Mouse (Mus musculus) heart, adult 11 months (tissue): Measurements from ENCODE around the gene Tet3.

ENCODE experiments used
- DNase-seq: peaks from one replicate; pipeline ENCODE4 v3.0.0; 2022

Gene Tet3

GRCm38 (mm10) chr6:83361523-83362248, 97.2 kb downstream of the Tet3 start:
- no peak for DNase-seq

DNA sequence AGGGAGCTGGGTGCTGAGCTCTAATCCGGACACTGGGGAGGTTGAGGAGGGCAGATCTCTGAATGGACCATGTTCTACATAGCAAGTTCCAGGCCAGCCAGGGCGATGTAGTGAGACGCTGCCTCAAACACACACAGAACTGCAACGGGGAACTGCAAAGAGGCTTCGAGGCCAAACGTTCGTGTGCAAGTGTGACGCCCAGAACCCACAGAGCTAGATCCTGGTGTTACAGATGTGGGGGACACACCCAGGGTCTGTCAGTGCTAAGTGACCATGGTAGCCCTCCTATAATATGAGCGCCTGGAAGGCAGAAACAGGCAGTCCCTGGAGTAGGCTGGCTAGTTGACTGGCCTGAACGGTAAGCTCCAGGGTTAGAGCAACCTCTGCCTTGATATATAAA, 101.4 kb downstream of the Tet3 start:
- DNase-seq: no peak

DNA sequence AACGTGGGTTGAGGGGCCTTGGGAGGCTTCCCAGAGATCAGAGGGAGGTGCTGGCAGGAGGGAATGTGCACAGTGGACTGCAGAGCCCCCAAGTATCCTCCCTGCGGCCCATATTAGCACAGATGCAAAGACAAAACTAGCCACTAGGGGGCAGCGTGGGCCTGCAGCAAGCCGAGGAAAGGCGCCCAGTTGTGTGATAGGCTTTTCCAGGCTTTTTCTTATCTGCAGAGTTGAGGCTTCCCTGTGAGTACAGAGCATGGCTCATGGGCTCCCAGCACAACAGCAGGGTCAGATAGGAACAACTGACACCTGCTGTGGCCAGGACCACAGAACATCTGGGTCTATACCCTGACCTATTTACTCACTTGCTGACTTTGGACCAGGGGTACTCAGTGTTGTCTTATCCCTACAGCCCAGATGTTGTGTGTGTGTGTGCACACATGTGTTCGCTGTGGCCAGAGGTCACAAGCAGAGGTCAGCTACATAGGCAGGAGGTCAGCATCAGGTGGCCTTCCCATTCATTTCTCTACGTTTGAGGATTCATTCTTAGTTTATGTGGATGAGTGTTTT, 102.2 kb downstream of the Tet3 start:
- peak; percentile 95 for DNase-seq

GRCm38 (mm10) chr6:83354856-83355781, 103.8 kb downstream of the Tet3 start:
- no peak for DNase-seq

GRCm38 (mm10) chr6:83352666-83353410, 106.0 kb downstream of the Tet3 start:
- no peak for DNase-seq

DNA sequence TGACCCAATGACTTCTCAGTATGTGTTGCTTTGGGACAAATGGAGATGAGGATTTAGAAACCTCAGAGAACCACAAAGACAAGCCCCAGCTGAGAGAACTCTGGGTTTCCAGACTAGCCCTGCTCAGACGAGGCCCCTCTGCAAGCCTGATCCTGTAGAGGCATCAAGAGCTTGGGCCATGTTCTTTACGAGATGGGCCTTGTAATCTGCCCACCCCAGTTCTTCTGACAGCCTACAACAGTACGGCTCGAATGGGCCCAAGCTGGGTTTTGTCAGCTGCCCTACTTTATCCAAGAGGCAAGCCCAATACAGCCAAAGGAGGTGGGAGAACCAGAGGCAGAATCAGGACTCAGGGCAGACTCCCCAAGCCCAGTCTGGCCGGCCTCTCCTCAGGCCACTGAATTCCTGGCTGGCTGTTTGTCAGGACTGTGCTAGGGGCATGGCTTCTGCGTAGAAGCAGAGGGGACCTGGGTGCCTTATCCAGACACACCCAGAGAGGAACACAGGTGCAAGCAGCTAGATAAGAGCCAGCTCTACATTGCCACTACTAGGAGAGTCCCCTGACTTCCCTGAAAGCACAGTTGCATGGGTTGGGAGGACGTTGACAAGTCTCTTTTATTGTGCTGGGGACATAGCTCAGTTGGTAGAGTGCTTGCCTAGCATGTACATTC, 107.3 kb downstream of the Tet3 start:
- no peak for DNase-seq

DNA sequence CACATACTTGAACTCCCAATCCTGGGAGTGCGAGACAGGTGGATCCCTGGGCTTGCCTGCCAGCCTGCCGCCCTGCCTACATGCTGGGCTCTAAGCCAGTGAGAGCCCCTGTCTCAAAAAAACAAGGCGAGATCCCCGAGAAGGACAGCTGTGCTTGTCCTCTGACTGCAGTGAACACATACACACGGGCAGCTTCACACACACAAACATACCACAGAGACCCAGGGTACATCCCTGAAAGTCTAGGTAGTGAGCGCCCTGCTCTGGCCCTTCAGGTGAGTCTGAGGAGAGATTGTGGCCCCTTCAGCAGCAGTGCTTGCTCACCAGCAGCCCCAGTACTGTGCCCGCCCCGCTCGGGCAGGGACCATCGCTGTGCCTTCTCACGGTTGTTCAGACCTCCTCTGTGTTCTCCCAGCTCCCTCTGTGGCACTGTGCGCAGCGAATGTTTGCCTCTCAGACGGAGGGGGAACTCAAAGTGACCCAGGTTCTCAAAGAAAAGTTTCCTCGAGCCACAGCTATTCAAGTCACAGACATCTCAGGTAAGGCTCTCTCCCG, 108.0 kb downstream of the Tet3 start:
- DNase-seq: no peak

DNA sequence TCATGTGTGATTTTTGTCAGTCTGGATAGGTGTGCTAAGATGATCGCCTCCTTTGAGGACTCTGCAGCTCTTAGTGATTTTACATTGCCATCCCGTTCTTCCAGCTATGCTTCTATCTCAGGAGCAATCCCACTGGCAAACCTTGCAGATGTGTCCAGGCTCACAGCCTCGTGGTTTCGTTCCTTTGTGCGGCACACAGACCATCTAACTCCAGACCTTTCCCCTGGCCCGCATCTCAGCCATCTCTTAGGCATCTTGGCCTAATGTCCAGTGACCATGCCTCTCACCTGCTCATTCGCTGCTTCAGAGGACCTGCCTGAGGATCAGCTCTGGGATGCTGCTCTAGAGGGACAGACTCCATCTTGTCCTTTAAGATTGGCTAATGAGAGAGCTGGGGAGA, 108.7 kb downstream of the Tet3 start:
- no peak for DNase-seq

DNA sequence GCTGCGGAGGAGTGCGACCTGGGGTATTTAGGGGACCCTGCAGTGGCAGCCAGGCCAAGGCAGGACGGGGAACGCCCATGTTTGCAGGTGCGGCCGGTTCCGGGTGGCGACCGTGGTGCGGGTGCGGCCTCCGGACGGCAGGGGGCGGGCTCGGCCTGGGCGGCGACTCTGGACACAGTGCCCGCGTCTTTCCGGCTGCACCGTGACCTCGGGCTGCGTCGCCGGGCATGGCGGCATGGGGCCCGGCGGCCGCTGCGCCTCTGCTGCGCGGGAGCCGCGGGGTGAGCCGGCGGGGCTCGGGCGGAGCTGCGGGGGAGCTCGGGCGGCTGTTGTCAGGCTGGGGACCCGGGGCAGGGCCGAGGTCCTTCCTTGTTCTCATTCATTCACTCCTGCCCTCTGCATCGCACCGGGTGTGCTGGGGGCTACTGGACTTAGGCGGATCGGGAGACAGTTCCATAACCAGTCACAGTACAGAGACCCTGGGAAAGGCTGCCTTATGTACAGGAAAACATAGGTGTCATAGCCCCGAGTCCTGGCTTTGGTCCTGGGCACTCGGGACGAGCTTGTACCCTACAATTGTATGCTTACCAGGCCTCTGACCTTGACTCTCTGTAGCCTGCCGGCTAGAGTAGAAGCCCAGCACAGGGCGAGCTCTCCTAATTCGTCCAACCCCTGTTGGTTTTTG, 109.5 kb downstream of the Tet3 start:
- peak; percentile 98 for DNase-seq

- DNase-seq: no peak
These were observed 110.0 kb downstream of the Tet3 start, which contains the start of gene Bola3 for GRCm38 (mm10) chr6:83348873-83349272. Bola3 (plus strand) TSS chr6:83349147.

- no peak for DNase-seq
These were observed 111.0 kb downstream of the Tet3 start for GRCm38 (mm10) chr6:83347916-83348315.

GRCm38 (mm10) chr6:83345285-83345684, 113.6 kb downstream of the Tet3 start:
- peak; percentile 75 for DNase-seq

DNA sequence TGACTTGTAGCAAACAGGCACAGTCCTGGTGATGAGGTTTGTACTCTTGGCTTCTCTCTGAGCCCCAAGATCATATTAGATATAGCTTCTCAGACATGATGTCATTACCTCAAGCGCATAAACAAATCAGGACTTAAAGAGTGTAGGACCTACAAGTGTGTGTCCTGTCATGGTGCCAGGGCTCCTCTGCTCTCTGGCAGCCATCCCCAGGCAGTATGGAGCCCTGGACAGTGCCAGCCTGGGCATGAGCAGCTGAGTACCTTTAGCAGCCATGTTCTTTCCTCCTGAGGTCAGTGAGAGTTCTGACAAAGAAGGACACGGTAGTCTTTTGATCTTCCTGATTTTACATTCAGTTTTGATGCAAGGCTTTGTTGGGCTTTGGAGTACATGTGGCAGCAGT, 115.9 kb downstream of the Tet3 start:
- peak; percentile 74 for DNase-seq

GRCm38 (mm10) chr6:83341387-83341786, 117.5 kb downstream of the Tet3 start:
- DNase-seq: peak; percentile 50

GRCm38 (mm10) chr6:83327591-83328190, 131.2 kb downstream of the Tet3 start:
- DNase-seq: no peak

- no peak for DNase-seq
These were observed 132.1 kb downstream of the Tet3 start for GRCm38 (mm10) chr6:83326761-83327160.

DNA sequence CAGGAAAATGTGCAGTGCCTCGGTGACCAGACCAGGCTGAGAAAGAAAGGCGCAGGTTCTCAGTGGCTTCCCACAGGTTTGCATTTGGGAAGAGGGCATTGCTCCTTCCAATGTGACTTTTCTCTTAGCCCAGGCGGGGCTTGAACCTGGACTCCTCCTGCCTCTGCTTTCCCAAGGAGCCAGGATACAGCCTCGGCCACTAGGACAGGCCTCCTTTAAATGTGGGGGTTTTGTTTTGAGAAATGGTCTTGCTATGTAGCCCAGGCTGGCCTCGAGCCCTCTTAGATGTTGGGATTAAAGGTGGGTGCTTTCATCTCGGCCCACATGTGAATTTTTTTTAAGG, 132.5 kb downstream of the Tet3 start:
- no peak for DNase-seq

DNA sequence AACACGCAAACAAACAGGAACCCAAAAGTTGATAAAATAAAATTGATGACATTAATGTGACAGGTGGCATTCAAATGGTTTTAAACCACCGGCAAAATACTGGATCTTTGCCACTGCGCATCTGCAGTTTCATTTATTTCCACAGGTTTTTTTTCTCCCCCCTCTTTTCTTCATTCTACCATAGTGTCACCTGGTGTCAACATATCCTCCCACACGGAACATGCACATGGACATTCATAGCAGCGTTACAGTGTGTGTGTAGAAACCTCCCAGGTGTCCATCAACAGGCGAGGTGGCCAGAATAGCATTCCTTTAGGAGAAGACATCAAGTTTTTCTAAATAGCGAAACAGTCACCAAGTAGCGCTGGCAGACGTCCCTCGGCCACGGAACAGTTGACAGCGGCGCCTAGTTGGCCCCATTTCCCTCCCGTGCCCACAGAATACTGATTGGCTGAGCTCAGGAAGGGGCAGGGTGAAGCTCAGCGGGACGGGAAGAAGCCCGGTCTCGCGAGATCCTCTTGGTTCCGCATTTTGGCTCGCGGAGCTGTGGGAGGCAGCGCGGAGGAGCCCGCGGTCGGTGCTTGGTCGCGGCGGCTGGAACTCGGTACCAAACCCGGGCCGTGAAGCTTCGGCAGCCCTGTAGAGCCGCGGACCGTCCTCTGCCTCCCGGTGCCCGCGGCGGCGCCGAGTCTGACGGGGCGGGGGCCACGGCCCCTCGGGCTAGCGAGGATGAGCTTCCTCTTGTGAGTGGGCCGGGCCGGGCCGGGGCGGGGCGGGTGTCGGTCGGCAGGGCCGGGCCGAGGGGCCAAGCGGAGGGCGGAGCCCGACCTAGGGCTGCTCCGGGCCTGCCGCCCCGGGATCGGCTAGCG, 133.1 kb downstream of the Tet3 start, which contains the start of the genes Mthfd2 and Mob1a:
Gene Mthfd2, minus strand, starts transcription at position 384 of the 869 bp plus-strand sequence.
Gene Mob1a, plus strand, starts transcription at position 492 of the 869 bp plus-strand sequence.
- peak; percentile 100 for DNase-seq

DNA sequence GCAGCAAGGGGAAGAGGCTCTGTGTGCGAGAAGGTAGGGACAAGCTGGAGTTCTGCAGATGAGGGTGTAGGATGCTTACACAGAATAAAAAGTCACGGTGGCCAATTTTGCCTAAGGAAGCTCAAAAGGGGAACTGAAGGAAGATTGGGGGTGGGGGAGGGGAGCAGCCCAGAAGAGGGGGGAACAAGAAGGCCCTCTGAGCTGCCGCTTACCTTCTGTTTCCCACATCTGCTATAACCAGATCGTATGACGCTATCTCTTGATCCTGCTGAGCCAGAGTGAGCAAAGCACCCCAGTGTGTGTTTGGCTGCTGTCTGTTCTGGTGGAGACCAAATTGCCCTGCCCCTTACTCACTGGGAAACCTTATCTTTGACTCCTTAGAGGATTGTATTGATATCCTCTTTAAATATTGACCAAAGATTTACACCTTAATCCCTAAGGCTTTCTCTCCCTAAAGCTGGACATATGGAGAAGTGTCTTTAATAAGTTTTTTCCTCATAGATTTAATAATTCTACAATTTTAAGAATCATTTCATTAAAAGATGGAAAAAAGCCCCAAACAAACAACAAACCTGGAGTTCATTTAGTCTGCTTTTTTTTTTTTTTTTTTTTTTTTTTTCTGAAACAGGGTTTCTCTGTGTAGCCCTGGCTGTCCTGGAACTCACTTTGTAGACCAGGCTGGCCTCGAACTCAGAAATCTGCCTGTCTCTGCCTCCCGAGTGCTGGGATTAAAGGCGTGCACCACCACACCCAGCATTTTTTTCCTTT, 135.0 kb downstream of the Tet3 start:
- no peak for DNase-seq
